Mouse (Mus musculus) embryo, embryonic 10.5 days (tissue): Measurements from ENCODE around the gene Sec1.
A peak's percentile ranks its signal among the peaks of the same experiment; 100 is the strongest.

ENCODE experiments used
- DNase-seq: peaks from one replicate; pipeline ENCODE4 v3.0.0-alpha.2; 2015; ENCODE audit warnings: low spot score

The Sec1 gene

GRCm38 (mm10) chr7:45641391-45642040, 52.7 kb downstream of the Sec1 start:
- DNase-seq = no peak

- no peak for DNase-seq
Measured at GRCm38 (mm10) chr7:45640191-45640957, 53.8 kb downstream of the Sec1 start.

GRCm38 (mm10) chr7:45639561-45640027, 54.6 kb downstream of the Sec1 start, which contains the start of gene Mamstr:
Mamstr (plus strand) TSS chr7:45639977.
- DNase-seq = no peak

- peak; percentile 99 for DNase-seq
Measured at GRCm38 (mm10) chr7:45638623-45639401, 55.4 kb downstream of the Sec1 start.

GRCm38 (mm10) chr7:45637710-45638109, 56.5 kb downstream of the Sec1 start:
- no peak for DNase-seq

- no peak for DNase-seq
Measured at GRCm38 (mm10) chr7:45635711-45636688, 58.2 kb downstream of the Sec1 start.

GRCm38 (mm10) chr7:45634946-45635681, 59.1 kb downstream of the Sec1 start:
- no peak for DNase-seq

- DNase-seq = peak; percentile 59
Measured at GRCm38 (mm10) chr7:45632499-45632898, 61.7 kb downstream of the Sec1 start.

- no peak for DNase-seq
Measured at GRCm38 (mm10) chr7:45630064-45630907, 63.9 kb downstream of the Sec1 start.

GRCm38 (mm10) chr7:45628364-45629294, 65.6 kb downstream of the Sec1 start:
- peak; percentile 89 for DNase-seq
